Mouse (Mus musculus): Measurements from ENCODE around the gene Zup1. TPM values are rescaled to one million over a fixed set of nuclear protein-coding genes. Genes with fewer than 3 reads are reported as not detected.
"Not testable (repeated sequence)": the region's sequence is repeated elsewhere in the genome, so short reads cannot be mapped to it uniquely, and the experiment has no call there.

Gene Zup1
- 14.5 and 18.7 TPM in 2 replicates for polyA plus RNA-seq (2016; fragmentation: Nextera tagmentation; extraction: Ambion mirVana)

DNA sequence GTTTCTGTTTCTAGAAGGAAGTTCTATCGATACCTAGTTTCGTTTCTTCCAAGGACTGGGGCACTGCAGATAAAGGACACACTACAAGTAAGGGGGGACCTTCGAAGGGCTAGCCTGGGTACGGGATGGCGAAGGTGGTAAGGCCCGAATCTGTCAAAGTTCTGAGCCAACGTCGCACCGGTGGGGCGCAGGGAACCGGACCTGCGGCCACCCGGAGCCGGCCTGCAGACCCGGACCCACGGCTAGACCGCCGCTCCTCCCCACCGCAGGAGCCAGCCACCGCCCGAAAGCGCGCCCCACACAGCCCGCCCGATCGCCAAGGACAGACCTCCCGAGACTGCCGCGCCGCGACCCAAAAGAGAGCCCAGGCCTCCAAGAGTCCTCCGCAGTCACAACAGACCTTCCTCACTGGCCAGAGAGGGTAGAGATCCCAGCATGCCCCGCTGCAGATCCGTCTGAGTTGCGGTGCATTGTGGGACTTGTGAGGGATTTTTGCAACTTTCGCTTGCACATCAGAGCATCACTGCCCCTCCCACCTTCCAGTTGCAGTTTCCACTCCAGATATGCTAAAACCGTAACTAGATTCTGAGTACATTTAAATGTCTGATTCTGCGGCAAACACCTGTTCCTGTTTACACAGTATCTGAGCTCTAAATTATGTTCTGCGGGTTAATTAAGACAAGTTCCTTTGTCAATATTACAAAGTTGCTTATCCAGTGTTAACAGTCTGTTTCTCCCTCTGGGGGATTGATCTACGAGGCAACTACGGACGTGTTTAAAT lies at the start of gene Zup1:
Gene Zup1, minus strand, starts transcription at position 467 of the 781 bp plus-strand sequence.
- H3K27ac ChIP-seq = peak within 1 kb of the TSS; percentile 97
- H3K4me1 ChIP-seq = no peaks in the 10 kb centered on the region
- peak; percentile 94 for DNase-seq (ENCODE audit: low spot score)
- no peaks in the 10 kb centered on the region for H3K9me3 ChIP-seq
- H3K4me3 ChIP-seq = peak within 1 kb of the TSS; percentile 93
- H3K27me3 ChIP-seq (ENCODE audit: insufficient read depth, poor library complexity, severe bottlenecking) = no peaks in the 10 kb centered on the region
- peaks cover 12% of the 10 kb centered on the region for H3K36me3 ChIP-seq
- 5% methylated on average over 42 of the region's 42 CpGs for WGBS

DNA sequence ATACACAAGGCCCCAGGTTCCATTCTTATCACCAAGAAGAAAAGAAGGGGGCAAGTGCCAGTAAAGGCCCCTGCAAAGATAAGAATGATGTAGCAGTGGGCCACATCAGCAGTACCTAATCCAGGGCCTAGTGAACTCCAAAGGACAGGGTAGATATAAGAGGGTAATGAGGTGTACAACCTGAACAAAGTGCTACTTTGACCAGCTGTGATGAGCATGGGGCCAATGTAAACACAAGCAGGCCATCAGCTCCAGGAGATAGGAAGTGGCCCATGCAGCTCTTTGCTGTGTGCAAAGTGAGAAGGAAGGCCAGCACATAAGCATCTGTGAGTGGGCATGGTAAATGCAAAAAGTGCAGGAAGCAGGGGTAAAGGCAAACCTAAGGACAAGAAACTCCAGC lies 47.3 kb upstream of the Zup1 start:
- DNase-seq (ENCODE audit: low spot score) = no peak

DNA sequence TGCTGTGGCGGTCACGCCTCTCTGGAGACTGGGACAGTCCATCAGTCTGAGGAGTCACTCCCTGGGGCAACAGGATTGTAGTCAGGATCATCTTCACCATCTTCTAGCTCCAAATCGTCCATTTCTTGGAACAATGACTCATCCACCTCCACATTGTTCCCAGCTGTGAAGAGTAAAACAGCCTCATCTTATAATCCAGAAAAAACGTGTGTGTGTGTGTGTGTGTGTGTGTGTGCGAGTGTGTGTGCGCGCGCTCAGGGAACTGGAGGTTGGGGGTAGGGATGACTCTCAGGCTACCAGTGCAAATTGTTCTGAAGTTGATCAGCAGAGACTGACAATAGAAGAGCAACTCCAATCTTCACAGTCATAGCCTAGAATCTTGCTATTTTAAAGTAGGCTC lies 45.6 kb upstream of the Zup1 start:
- WGBS = 91% methylated on average over 6 of the region's 8 CpGs
- H3K4me1 ChIP-seq; H3K27me3 ChIP-seq (ENCODE audit: insufficient read depth, poor library complexity, severe bottlenecking); H3K27ac ChIP-seq; H3K9me3 ChIP-seq; DNase-seq (ENCODE audit: low spot score); H3K4me3 ChIP-seq: not testable (repeated sequence)
- peaks cover 89% of the 10 kb centered on the region for H3K36me3 ChIP-seq

More for the DNA sequence above, 47.3 kb upstream of the Zup1 start:
- H3K27ac ChIP-seq = no peak overlapping the region
- H3K36me3 ChIP-seq = peaks cover 87% of the 10 kb centered on the region
- H3K27me3 ChIP-seq (ENCODE audit: insufficient read depth, poor library complexity, severe bottlenecking) = no peaks in the 10 kb centered on the region
- no peaks in the 10 kb centered on the region for H3K4me1 ChIP-seq
- H3K4me3 ChIP-seq = no peak overlapping the region
- H3K9me3 ChIP-seq = no peaks in the 10 kb centered on the region

DNA sequence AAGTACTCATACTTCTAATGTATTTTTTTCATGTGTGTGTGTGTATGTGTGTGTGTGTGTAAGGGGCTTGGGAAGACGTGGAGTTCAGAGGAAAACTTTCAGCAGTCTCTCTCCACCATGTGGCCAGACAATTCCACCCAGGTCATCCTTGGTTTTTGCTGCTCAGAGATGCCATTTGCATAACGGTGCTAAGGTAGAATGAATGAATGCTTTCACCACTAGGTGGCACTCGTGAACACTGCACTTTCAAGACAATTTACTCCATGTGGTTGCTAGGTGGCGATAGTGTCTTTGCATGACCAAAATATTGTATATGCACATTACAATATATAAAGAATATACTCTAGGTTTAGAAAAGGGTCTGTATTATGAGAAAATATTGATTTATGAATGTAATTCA lies 35.7 kb upstream of the Zup1 start:
- peak; percentile 80 for DNase-seq (ENCODE audit: low spot score)
- Histone ChIP-seq H3K4me3 (no peak overlapping the region), H3K27me3 (ENCODE audit: insufficient read depth, poor library complexity, severe bottlenecking) (no peaks in the 10 kb centered on the region), H3K9me3 (no peaks in the 10 kb centered on the region), H3K36me3 (peaks cover 8% of the 10 kb centered on the region), H3K4me1 (no peaks in the 10 kb centered on the region), H3K27ac (no peak overlapping the region)
- WGBS = 21% methylated on average over 4 of the region's 4 CpGs

DNA sequence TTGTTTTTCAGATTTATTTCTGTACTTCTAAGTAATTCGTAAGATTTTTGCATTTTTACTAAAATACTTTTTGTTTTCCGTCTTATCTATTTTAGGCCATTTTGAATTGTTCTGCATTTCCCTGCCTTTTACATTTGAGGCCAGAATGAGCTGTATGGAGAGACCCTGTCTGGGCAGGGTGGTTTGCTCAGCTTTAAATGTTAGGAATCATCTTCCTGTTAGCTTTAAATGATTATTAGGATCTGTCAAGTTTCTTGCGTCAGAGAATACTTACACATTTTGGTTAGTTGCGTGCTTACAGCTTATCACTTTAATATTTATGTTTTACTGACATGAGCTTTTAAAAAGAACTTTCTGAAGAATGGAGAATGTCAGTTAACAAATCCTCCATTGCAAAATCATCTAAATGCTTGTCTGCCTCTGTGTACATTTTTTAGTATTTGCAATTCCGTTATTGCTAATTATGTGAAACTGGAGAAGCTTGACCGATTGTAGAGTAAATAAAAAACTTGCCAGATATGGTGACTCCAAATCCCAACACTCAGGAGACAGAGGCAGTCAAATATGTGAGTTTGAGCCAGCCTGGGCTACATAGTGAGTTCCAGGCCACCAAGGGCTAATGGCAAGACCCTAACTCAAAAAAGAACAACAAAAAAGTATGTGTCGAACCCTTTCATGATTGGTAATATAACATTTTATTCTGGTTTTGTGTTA lies 23.9 kb upstream of the Zup1 start:
- WGBS = 87% methylated on average over 7 of the region's 7 CpGs
- Histone ChIP-seq H3K27me3 (ENCODE audit: insufficient read depth, poor library complexity, severe bottlenecking) (no peaks in the 10 kb centered on the region), H3K4me3 (no peak overlapping the region), H3K27ac (no peak overlapping the region), H3K4me1 (no peaks in the 10 kb centered on the region), H3K9me3 (no peaks in the 10 kb centered on the region), H3K36me3 (no peaks in the 10 kb centered on the region)
- DNase-seq (ENCODE audit: low spot score) = no peak

DNA sequence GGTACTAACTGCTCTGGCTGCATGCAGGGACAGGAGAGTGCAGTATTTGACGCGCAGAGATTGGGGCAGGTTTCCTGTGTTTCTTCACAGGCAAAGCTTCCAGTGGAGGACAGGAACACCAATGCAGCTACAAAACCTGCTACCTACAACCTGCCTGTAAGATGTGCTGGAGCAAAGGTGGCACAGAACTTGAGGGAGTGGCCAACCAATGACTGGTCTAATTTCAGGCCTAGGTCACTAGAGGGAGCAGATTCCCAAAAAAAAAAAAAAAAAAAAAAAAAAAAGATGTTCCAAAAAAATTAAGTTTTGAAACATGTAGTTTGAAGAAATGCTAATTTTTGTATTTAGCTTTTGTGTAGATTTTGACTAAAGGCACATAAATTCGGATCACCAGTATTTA lies 1.4 kb upstream of the Zup1 start:
- no peak overlapping the region for H3K27ac ChIP-seq
- no peak overlapping the region for H3K4me3 ChIP-seq
- no peaks in the 10 kb centered on the region for H3K9me3 ChIP-seq
- DNase-seq (ENCODE audit: low spot score) = no peak
- WGBS = 64% methylated on average over 3 of the region's 3 CpGs
- H3K27me3 ChIP-seq (ENCODE audit: insufficient read depth, poor library complexity, severe bottlenecking) = no peaks in the 10 kb centered on the region
- no peaks in the 10 kb centered on the region for H3K4me1 ChIP-seq
- peaks cover 12% of the 10 kb centered on the region for H3K36me3 ChIP-seq

DNA sequence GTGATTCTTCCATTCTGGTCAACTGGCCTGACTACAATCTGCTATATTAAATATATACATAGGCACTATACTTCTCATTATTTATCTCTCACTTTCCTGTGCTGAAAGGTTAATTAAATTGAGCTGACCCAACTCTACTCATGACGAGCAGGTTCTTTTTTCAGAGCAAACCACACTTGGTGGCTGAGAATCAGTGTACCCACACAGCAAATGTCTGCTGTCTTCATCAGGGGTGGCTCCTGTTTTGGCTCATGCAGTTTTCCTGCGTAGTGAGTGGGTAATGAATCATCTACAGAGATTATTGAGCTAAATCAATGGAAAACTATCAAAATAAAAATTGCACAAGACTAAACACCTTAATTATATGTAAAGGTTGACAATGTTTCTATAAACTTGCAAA lies 4.7 kb downstream of the Zup1 start:
- Histone ChIP-seq H3K27me3 (ENCODE audit: insufficient read depth, poor library complexity, severe bottlenecking) (no peaks in the 10 kb centered on the region), H3K4me3 (no peak overlapping the region), H3K4me1 (no peaks in the 10 kb centered on the region), H3K36me3 (peaks cover 42% of the 10 kb centered on the region), H3K9me3 (no peaks in the 10 kb centered on the region), H3K27ac (no peak overlapping the region)
- 87% methylated on average over 2 of the region's 2 CpGs for WGBS
- DNase-seq (ENCODE audit: low spot score) = no peak

DNA sequence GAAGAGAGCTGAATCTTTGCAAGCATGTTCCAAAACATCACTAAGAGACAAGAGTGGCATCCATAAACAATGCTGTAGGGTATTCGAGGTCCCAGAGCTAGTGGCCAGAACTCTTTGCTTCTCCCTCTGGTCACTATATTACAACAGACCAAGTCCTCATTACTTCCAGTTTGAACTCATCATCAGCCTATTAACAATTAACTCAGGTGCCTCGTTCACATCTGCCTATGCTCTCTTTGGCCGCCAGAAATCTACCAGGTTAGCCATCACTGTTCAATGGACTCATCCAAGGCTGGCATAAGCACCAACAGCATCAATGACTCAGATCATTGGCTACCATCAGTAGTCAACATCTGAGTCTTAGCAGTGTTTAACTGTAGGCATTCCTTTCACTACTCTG lies 5.7 kb downstream of the Zup1 start:
- 87% methylated on average over 3 of the region's 3 CpGs for WGBS
- no peak for DNase-seq (ENCODE audit: low spot score)
- Histone ChIP-seq H3K27ac (no peak overlapping the region), H3K4me3 (no peak overlapping the region), H3K4me1 (no peaks in the 10 kb centered on the region), H3K36me3 (peaks cover 45% of the 10 kb centered on the region), H3K9me3 (no peaks in the 10 kb centered on the region), H3K27me3 (ENCODE audit: insufficient read depth, poor library complexity, severe bottlenecking) (no peaks in the 10 kb centered on the region)

DNA sequence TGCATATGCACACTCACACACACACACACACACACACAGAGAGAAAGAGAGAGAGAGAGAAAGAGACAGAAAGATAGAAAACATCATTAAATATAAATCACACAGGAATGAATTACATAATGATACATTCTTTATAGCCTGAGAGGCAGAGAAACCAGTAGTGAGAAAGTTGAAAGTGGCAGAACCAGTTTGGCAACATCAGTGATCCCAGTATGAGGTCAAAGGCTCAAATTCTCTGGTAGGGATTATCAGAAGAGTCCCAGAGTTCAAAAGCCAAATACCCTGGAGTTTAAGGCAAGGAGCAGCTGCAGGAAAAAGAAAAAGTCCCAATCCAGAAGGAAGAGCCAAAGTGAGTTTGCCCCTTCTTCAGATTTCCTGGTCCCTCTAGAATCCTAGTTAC lies 10.4 kb downstream of the Zup1 start:
- DNase-seq (ENCODE audit: low spot score) = no peak
- no peak overlapping the region for H3K27ac ChIP-seq
- no peaks in the 10 kb centered on the region for H3K4me1 ChIP-seq
- peaks cover 70% of the 10 kb centered on the region for H3K36me3 ChIP-seq
- no peaks in the 10 kb centered on the region for H3K27me3 ChIP-seq (ENCODE audit: insufficient read depth, poor library complexity, severe bottlenecking)
- no peaks in the 10 kb centered on the region for H3K9me3 ChIP-seq
- no peak overlapping the region for H3K4me3 ChIP-seq

DNA sequence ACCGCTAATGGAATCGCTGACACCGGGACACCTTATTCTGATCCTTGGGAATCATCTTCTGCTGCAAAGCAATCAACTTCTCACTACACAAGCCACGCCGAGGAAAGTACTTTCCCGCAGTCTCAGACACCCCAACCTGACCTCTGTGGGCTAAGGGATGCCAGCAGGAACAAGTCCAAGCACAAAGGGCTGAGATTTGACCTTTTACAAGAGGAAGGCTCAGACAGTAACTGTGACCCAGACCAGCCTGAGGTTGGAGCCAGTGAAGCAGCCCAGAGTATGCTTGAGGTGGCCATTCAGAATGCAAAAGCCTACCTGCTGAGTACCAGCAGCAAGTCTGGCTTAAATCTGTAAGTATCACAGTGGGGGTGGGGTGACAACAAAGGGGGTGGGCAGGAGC lies 45.6 kb downstream of the Zup1 start:
- H3K4me1 ChIP-seq = no peaks in the 10 kb centered on the region
- no peaks in the 10 kb centered on the region for H3K9me3 ChIP-seq
- H3K36me3 ChIP-seq = no peaks in the 10 kb centered on the region
- H3K4me3 ChIP-seq = peak overlapping the region; percentile 61
- WGBS = 3% methylated on average over 6 of the region's 6 CpGs
- DNase-seq (ENCODE audit: low spot score) = no peak
- H3K27me3 ChIP-seq (ENCODE audit: insufficient read depth, poor library complexity, severe bottlenecking) = no peaks in the 10 kb centered on the region
- no peak overlapping the region for H3K27ac ChIP-seq

DNA sequence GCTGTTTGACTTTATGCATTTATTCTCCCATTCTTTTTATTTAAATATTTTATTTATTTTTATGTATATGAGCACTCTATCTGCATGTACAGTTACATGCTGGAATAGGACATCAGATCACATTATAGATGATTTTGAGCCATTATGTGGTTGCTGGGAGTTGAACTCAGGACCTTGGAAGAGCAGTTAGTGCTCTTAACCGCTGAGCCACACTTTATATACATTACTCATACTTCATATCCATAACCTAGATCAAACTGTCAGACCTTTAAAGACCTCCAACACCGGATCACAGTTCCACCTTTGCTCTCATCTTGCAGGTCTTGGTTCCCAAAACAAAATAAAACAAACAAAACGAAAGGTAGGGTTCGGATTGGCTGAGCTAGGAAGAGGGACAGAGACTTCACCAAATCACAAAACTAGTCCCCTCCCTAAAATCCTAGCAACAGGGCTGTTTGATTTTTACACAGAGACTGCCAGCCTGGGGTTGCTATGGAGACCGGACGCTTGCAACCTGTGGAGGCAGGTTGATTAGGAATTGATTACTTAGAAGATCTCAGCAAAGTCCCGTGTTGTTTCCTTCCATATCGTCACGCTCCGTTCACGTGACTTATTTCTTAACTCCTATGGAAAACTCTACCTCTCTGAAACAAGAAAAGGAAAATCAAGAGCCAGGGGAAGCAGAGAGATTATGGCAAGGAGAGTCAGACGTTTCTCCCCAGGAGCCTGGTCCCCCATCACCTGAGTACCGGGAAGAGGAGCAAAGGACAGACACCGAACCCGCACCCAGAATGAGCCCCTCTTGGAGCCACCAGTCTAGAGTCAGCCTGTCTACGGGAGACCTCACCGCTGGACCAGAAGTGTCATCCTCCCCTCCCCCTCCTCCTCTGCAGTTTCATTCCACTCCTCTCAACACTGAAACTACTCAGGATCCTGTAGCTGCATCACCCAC lies 46.3 kb downstream of the Zup1 start, which contains the start of gene Rsph4a:
Gene Rsph4a, plus strand, starts transcription at position 582 of the 952 bp plus-strand sequence.
- Histone ChIP-seq H3K9me3 (no peaks in the 10 kb centered on the region), H3K4me1 (no peaks in the 10 kb centered on the region), H3K36me3 (no peaks in the 10 kb centered on the region), H3K4me3 (peak within 1 kb of the TSS; percentile 61), H3K27me3 (ENCODE audit: insufficient read depth, poor library complexity, severe bottlenecking) (no peaks in the 10 kb centered on the region), H3K27ac (no peak within 1 kb of the TSS)
- 8% methylated on average over 17 of the region's 17 CpGs for WGBS
- DNase-seq (ENCODE audit: low spot score) = peak; percentile 78

DNA sequence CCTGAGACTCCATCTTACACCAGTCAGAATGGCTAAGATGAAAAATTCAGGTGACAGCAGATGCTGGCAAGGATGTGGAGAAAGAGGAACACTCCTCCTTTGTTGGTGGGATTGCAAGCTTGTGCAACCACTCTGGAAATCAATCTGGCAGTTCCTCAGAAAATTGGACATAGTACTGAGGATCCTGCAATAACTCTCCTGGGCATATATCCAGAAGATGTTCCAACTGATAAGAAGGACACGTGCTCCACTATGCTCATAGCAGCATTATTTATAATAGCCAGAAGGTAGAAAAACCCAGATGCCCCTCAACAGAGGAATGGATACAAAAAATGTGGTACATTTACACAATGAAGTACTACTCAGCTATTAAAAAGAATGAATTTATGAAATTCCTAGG lies 49.5 kb downstream of the Zup1 start:
- H3K4me3 ChIP-seq; DNase-seq (ENCODE audit: low spot score); H3K36me3 ChIP-seq; H3K4me1 ChIP-seq; H3K9me3 ChIP-seq; H3K27me3 ChIP-seq (ENCODE audit: insufficient read depth, poor library complexity, severe bottlenecking); H3K27ac ChIP-seq: not testable (repeated sequence)
- 74% methylated on average over 1 of the region's 1 CpGs for WGBS

DNA sequence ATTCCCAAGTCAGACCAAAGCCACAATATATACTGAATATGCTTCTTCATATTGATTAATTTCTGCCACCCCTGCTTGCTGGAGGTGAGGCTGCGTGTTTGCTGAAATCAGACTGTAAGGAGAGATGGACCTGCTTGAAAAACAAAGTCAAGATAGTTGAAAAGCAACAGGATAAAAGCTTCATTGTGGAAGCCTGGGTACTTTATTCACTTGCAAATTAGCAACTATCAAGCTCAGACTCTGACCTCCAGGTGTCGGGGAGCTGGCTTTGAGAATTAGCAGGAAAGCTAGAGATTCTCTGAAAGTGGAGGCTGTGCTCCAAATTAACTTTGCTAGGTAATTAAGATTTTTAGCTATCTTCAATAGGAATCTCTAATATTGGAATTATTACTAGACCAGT lies 68.7 kb downstream of the Zup1 start:
- DNase-seq (ENCODE audit: low spot score); H3K36me3 ChIP-seq; H3K27ac ChIP-seq; H3K27me3 ChIP-seq (ENCODE audit: insufficient read depth, poor library complexity, severe bottlenecking); H3K4me1 ChIP-seq; H3K9me3 ChIP-seq; H3K4me3 ChIP-seq: not testable (repeated sequence)
- 80% methylated on average over 2 of the region's 2 CpGs for WGBS
